Mouse (Mus musculus) CD4-positive, CD25-positive, alpha-beta regulatory T cell, adult 2 months (primary cell): Measurements from ENCODE around the gene Homez.

ENCODE experiments used
- DNase-seq: peaks from one replicate; pipeline ENCODE4 v3.0.0-alpha.2; 2012; ENCODE audit warnings: low read depth, low spot score

Gene Homez

DNA sequence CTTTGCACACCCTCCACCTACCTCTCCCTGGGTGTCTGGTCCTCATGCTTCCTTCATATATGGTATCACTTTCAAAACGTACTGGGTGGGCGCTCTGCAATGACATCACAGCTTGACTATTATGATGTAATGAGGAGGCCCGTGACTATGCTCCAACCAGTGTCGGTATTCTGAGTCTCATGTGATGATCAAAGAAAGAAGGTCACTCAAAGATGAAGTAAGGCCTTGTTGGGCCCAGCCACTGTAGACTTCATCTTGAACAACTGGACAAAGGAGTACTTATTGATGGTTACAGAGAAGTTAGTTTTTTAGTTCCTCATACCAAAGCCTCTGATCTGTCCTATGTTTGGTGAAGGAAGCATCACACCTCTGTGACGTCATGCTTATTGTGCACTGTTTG is at the start of gene Homez:
Gene Homez (minus strand): TSS at position 101 of the 400 bp plus-strand sequence.
- DNase-seq = no peak

DNA sequence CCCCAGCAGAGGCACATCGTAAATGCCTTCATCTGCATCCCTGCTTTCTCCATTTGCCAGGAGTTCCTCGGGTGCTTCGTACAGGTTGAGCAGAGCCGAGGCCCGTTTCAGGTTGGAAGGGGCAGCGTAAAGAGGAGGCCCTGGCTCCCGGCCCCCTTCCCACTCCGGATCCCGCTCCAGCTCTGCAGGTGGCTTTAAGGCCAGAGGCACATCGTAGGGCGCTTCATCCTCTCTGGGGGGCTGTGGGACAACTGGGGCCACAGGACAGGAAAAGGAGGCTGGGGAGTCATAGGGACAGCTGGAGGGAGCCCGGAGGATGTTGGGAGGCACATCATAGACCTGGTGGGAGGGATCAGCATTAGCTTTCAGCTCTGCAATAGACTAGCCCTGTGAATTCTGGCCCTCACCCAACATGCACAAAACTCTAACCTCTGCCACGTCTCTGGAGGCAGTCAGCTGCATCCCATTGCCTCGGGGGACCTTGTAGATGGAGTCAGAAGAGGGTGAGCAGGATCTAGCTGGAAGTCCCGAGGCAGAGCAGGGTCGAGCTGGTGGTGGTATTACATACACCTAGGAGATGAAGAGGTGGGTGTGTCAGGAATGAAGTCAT is 49.4 kb upstream of the Homez start:
- no peak for DNase-seq

- no peak for DNase-seq
Observed at GRCm38 (mm10) chr14:54913343-54913742, 42.6 kb upstream of the Homez start.

DNA sequence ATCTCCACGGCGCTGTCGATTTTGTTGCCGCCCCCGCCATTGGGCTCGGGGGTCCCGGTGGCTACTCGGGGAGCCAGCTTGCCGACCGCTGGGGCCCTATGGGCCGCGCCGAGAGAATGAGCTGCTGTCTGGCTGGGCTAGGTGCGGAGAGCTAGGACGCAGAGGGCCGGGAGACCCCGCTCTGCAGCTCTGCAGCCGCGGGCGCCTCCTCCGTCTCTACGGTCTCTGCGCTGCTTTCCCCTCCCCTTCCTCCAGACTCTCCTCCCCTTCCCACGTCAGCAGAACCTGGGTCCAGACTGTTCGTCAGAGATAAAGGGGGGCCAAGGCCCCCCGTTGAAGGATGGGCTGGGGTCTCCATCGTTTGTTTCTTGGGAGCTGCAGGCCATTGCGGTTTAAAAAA is 42.1 kb upstream of the Homez start, which contains the start of gene Slc22a17:
Gene Slc22a17 (minus strand): TSS at position 247 of the 400 bp plus-strand sequence.
- peak; percentile 72 for DNase-seq

DNA sequence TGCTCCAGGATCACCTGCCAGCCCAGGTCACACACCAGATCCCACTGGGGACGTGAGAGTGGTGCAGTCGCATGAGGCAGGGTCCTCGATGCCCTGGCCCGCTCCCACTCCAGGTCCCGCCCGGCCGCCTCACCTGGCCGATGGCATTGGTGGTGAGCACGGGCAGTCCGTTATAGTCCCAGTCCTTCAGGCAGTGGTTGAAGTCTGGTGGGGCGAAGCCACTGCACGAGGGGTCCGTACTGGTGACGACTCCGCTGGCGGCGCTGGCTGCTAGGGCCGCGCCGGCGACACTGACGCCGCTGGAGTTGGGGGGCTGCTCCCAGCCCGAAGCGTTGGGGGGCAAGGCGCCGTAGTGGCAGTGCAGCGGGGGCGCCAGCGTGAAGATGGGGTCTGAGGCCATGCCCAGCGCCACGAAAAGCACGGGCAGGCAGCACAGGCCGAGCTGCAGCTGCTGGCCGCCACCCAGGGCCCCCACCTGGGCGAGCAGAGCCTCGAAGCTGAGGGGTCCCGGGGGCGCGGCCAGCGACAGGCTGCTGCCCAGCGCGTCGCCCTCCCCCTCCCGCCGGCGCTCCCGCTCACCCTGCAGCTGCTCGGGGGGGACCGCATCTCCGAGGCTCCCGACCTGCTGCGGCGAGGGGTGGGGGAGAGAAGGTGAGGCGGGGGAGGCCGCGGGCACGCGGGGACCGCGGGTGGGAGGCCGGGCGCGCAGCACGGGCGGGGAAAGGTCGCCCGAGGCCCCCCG is 41.5 kb upstream of the Homez start:
- DNase-seq = peak; percentile 35

- DNase-seq = no peak
Observed at GRCm38 (mm10) chr14:54908682-54909081, 37.9 kb upstream of the Homez start.

GRCm38 (mm10) chr14:54903641-54904040 is 32.9 kb upstream of the Homez start:
- no peak for DNase-seq

GRCm38 (mm10) chr14:54900383-54900782 is 29.6 kb upstream of the Homez start:
- peak; percentile 82 for DNase-seq

DNA sequence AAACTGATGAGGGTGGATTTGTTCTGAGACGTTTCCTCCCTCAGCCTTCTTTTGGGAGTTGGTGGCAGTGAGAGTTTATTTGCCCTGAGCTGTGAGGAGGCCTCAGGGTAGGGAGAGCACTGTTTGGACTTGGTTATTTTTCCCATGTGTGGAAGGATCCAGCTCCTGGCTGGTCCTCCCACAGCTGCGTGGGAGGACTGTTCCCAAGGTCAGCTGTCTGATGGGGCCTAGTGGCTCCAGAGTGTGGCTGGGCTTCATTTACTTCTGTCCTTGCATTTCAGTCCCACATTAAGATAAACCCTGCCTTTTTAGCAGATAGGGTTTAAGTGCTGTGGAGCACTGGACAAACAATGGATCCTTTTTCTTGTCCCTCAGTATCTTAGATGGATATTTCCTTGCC is 26.7 kb upstream of the Homez start:
- no peak for DNase-seq

- peak; percentile 69 for DNase-seq
Observed at GRCm38 (mm10) chr14:54894296-54895151, 23.8 kb upstream of the Homez start.

DNA sequence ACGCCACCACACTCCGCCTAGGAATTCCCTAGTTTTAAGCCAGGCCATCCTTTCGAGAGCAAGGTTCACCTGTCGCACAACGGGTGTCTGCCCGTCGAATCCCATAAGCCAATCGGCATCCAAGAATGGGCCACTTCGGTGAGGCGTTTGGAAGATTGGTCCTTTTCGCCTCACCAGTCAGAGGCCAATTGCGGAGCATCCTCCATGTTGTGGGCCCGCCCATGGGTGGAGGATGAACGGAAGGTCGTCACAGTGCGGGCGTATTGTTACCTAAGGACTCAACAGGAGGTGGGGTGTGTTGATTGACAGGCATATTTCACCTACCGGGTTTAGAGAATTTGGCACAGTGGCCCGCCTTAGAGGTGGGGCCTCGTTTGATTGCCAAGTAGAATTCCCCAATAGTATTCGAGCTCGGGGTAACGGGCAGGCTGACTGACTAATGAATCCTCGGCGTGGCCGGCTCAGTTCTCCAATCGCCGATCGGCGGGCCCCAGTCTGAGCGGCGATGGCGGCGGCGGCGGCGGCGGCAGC is 23.0 kb upstream of the Homez start:
- peak; percentile 98 for DNase-seq

GRCm38 (mm10) chr14:54892200-54892599 is 21.4 kb upstream of the Homez start, which contains the start of gene Pabpn1:
Gene Pabpn1, plus strand, starts transcription at chr14:54892500.
- no peak for DNase-seq

DNA sequence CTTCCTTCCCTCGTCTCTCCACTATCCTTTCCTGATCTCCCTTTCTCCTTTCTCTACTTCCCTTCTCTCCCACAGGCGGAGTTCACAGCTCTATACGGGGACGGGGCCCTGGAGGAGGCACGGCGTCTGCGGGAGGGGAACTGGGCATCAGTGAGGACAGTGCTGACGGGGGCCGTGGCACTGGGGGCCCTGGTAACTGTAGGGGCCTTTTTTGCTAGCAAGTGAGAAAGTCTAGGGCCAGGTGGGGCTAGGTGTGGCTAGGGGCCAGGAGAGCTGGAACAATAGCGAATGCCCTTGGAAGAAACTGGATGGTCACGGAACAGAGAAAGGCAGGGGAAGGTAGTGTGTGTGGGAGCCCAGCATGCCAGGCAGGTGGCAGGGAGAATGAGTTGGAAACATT is 14.5 kb upstream of the Homez start:
- no peak for DNase-seq

GRCm38 (mm10) chr14:54884022-54884712 is 13.4 kb upstream of the Homez start:
- no peak for DNase-seq

DNA sequence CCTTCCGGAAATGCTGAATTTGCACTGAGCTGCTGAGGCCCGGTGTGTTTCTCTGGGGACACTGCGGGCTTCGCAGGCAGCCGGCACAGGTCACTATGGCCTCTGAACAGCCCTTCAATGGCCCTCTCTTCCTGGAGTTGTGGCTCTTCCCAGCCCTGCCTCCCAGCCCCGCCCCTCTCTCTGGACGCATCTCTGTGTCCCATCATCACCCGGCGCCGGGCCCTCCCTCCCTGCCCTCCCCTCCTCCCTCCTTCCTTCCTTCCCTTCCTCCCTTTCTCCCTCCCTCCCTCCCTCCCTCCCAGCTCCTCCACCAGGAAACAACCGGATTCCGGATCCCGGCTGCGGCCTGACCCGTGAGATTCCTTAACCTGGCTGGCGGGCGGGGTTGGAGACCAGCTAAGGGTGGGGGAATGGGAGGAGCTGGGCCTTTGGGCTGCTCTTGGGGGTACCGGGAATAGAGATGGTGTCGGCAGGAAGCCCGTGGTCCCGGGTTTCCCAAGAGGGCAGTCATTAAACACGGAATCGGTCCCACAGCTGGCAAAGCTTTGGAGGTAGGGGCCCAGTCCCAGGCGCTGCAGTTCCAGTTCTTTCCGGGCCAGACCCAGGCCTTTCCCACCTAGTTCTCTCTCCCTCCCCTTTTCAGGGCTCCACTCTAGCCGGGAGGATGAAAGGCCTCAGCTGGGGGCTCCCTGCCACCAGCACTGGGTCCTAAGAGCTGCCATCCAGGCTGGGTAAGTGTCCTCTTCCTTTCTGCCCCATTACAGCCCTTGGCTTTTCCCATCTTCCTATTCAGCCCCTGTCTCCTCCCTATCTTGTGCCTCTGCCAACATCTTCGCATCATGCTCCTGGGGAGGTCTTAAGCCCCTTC is 12.6 kb upstream of the Homez start, which contains the start of the genes Bcl2l2 and Gm20521:
Gene Bcl2l2 (plus strand): TSS at position 224 of the 868 bp plus-strand sequence.
Gene Gm20521 (plus strand): TSS at position 288 of the 868 bp plus-strand sequence.
- peak; percentile 64 for DNase-seq

GRCm38 (mm10) chr14:54877048-54877715 is 6.4 kb upstream of the Homez start, which contains the start of gene Ppp1r3e:
Gene Ppp1r3e, minus strand, starts transcription at chr14:54877550.
- DNase-seq = peak; percentile 75

DNA sequence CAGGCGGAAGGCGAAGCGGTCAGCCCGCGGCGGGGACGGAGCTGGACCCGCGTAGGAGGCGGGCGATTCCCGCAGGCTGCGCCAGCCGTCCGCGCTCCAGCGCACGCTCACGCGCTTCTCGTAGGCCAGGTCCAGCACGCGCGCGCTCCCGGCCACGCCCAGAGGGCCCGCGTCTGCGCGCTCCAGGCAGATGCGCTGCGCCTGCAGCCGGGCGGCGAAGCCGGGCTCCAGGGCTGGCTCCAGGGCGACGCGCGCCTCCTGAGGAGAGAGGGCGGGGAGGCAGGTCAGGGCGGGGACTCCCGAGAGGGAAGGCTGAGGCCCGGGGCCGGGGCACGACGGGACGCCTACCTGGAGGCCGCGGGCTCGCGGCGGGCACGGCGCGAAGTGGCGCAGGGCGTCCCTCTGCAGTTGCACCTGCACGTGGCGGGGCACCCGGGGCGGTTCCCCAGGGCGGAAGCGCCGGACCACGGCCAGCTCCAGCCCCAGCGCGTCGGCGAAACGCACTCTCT is 5.8 kb upstream of the Homez start:
- peak; percentile 89 for DNase-seq

DNA sequence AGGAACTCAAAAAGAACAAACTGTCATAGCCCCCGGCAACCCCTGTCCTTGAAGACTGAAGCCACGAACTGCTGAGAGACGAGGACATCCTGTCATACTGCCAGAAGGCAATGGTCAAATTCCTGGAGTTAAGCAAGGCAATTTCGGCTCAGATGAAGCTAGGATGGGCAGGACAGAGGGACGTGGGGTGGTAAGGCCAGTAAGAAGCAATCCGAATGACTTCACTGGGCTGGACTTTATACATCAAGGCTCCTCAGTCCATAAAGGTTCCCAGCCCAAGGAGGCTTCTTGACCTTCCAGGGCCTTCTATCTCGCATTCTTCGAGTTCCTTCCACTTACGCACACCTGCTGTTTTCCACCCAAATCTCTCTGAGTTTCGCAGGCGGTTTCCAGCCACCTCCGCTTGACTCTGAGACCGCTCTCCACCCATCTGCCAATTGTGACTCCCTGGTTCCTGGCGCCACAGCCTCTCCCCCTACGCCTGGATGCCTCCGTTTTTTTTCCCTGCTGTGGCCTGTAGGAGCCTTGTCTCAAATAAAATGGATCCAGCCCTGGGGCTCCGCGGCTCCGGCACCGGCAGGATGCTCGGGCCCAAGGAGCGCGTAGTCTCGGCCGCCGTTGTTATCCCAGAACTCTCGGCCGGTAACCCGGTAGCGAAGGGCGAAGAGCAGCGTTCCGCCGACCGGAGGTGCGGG is 5.2 kb upstream of the Homez start:
- DNase-seq = no peak

DNA sequence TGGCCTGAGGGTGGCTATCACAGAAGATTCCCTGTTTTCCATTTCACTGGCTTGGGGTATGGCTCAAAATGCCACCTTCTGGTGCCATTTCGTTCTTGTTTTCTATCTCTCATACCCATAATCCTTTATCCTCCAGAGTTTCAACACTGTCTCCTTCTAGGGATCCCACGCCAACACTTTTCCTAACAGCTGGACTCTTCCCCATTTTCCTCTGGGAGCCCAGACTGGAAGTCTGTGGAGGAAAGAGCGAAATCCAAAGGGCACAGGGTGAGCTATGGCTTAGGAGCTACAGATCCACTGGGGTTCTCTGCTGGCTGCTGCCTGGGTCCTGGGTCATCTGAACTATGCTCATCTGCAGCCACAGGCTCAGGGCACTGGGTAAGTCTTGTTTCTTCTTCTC is 3.4 kb upstream of the Homez start:
- DNase-seq = no peak
